Mouse (Mus musculus): ENCODE results near the gene Slc39a13. TPM values are rescaled to one million over a fixed set of nuclear protein-coding genes. Genes with fewer than 3 reads are reported as not detected.

Slc39a13 gene
- polyA plus RNA-seq, 1 experiment from 2014 or later, result 17.9 TPM

GRCm38 (mm10) chr2:91086392-91087237, 16.4 kb upstream of the Slc39a13 start:
- no peaks in the 10 kb centered on the region for H3K27me3 ChIP-seq (ENCODE audit: poor library complexity, severe bottlenecking)
- no peak overlapping the region for H3K4me3 ChIP-seq
- H3K9me3 ChIP-seq, result no peaks in the 10 kb centered on the region
- DNase-seq (ENCODE audit: extremely low spot score, low spot score), result no peak
- H3K36me3 ChIP-seq (replicated peaks), result no peaks in the 10 kb centered on the region
- peaks cover 20% of the 10 kb centered on the region for H3K4me1 ChIP-seq
- H3K27ac ChIP-seq, result peak overlapping the region; percentile 40; the same call in 1 of the 2 replicates
- WGBS, result 62% methylated on average over 9 of the region's 9 CpGs

- Histone ChIP-seq H3K4me1 (peaks cover 20% of the 10 kb centered on the region), H3K27ac (peak overlapping the region; percentile 40; the same call in 1 of the 2 replicates), H3K27me3 (ENCODE audit: poor library complexity, severe bottlenecking) (no peaks in the 10 kb centered on the region), H3K4me3 (no peak overlapping the region), H3K36me3 (replicated peaks) (no peaks in the 10 kb centered on the region), H3K9me3 (no peaks in the 10 kb centered on the region)
- WGBS, result 90% methylated on average over 14 of the region's 14 CpGs
- DNase-seq (ENCODE audit: extremely low spot score, low spot score), result no peak
Measured at GRCm38 (mm10) chr2:91085494-91086391, 15.5 kb upstream of the Slc39a13 start.

- no peaks in the 10 kb centered on the region for H3K9me3 ChIP-seq
- H3K27me3 ChIP-seq (ENCODE audit: poor library complexity, severe bottlenecking), result peaks cover 6% of the 10 kb centered on the region; the same call in 1 of the 2 replicates
- H3K4me1 ChIP-seq, result peaks cover 21% of the 10 kb centered on the region
- 0 out of 2 replicates have a peak overlapping the region, but pooled peaks have one; percentile 15 for H3K27ac ChIP-seq
- WGBS, result 85% methylated on average over 15 of the region's 15 CpGs
- no peaks in the 10 kb centered on the region for H3K36me3 ChIP-seq (replicated peaks)
- no peak for DNase-seq (ENCODE audit: extremely low spot score, low spot score)
- no peak overlapping the region for H3K4me3 ChIP-seq
Measured at GRCm38 (mm10) chr2:91084179-91084820, 14.1 kb upstream of the Slc39a13 start.

GRCm38 (mm10) chr2:91083366-91083940, 13.2 kb upstream of the Slc39a13 start:
- no peaks in the 10 kb centered on the region for H3K36me3 ChIP-seq (replicated peaks)
- no peak overlapping the region for H3K4me3 ChIP-seq
- 63% methylated on average over 1 of the region's 1 CpGs for WGBS
- H3K4me1 ChIP-seq, result peaks cover 30% of the 10 kb centered on the region
- peaks cover 15% of the 10 kb centered on the region for H3K27me3 ChIP-seq (ENCODE audit: poor library complexity, severe bottlenecking)
- DNase-seq (ENCODE audit: extremely low spot score, low spot score), result no peak
- H3K27ac ChIP-seq, result peak overlapping the region; percentile 20; the same call in 1 of the 2 replicates
- no peaks in the 10 kb centered on the region for H3K9me3 ChIP-seq

GRCm38 (mm10) chr2:91082844-91083243, 12.6 kb upstream of the Slc39a13 start:
- H3K36me3 ChIP-seq (replicated peaks), result no peaks in the 10 kb centered on the region
- H3K4me3 ChIP-seq, result no peak overlapping the region
- WGBS, result 73% methylated on average over 11 of the region's 11 CpGs
- H3K4me1 ChIP-seq, result peaks cover 36% of the 10 kb centered on the region
- DNase-seq (ENCODE audit: extremely low spot score, low spot score), result no peak
- peaks cover 21% of the 10 kb centered on the region for H3K27me3 ChIP-seq (ENCODE audit: poor library complexity, severe bottlenecking)
- peak overlapping the region; percentile 20; the same call in 1 of the 2 replicates for H3K27ac ChIP-seq
- no peaks in the 10 kb centered on the region for H3K9me3 ChIP-seq

- Histone ChIP-seq H3K9me3 (no peaks in the 10 kb centered on the region), H3K27me3 (ENCODE audit: poor library complexity, severe bottlenecking) (peaks cover 29% of the 10 kb centered on the region), H3K4me1 (peaks cover 37% of the 10 kb centered on the region), H3K36me3 (replicated peaks) (no peaks in the 10 kb centered on the region), H3K27ac (peak within 1 kb of the TSS; percentile 20; the same call in 1 of the 2 replicates), H3K4me3 (no peak within 1 kb of the TSS)
- DNase-seq (ENCODE audit: extremely low spot score, low spot score), result no peak
- WGBS, result 87% methylated on average over 13 of the region's 13 CpGs
Measured at GRCm38 (mm10) chr2:91081775-91082695, 11.8 kb upstream of the Slc39a13 start, which contains the start of gene Spi1. Gene Spi1 (plus strand): TSS chr2:91082390.

- Histone ChIP-seq H3K27ac (no peak overlapping the region), H3K4me3 (no peak overlapping the region), H3K36me3 (replicated peaks) (no peaks in the 10 kb centered on the region), H3K9me3 (no peaks in the 10 kb centered on the region), H3K27me3 (ENCODE audit: poor library complexity, severe bottlenecking) (peaks cover 30% of the 10 kb centered on the region), H3K4me1 (peaks cover 28% of the 10 kb centered on the region)
- WGBS, result 80% methylated on average over 8 of the region's 8 CpGs
- no peak for DNase-seq (ENCODE audit: extremely low spot score, low spot score)
Measured at GRCm38 (mm10) chr2:91080784-91081513, 10.7 kb upstream of the Slc39a13 start.

- Histone ChIP-seq H3K9me3 (no peaks in the 10 kb centered on the region), H3K4me3 (peak overlapping the region; percentile 58), H3K27me3 (ENCODE audit: poor library complexity, severe bottlenecking) (peaks cover 30% of the 10 kb centered on the region), H3K27ac (peak overlapping the region; percentile 84), H3K36me3 (replicated peaks) (no peaks in the 10 kb centered on the region), H3K4me1 (peaks cover 20% of the 10 kb centered on the region)
- 36% methylated on average over 5 of the region's 5 CpGs for WGBS
- DNase-seq (ENCODE audit: extremely low spot score, low spot score), result no peak
Measured at GRCm38 (mm10) chr2:91079026-91079384, 8.8 kb upstream of the Slc39a13 start.

GRCm38 (mm10) chr2:91078314-91079025, 8.3 kb upstream of the Slc39a13 start:
- Histone ChIP-seq H3K27me3 (ENCODE audit: poor library complexity, severe bottlenecking) (peaks cover 30% of the 10 kb centered on the region), H3K4me1 (peaks cover 20% of the 10 kb centered on the region), H3K36me3 (replicated peaks) (no peaks in the 10 kb centered on the region), H3K4me3 (peak overlapping the region; percentile 58), H3K9me3 (no peaks in the 10 kb centered on the region), H3K27ac (peak overlapping the region; percentile 84)
- under 1% methylated on average over 33 of the region's 36 CpGs for WGBS
- DNase-seq (ENCODE audit: extremely low spot score, low spot score), result peak; percentile 36

- Histone ChIP-seq H3K4me3 (peak overlapping the region; percentile 58), H3K27ac (peak overlapping the region; percentile 84; the same call in 1 of the 2 replicates), H3K36me3 (replicated peaks) (no peaks in the 10 kb centered on the region), H3K27me3 (ENCODE audit: poor library complexity, severe bottlenecking) (peaks cover 30% of the 10 kb centered on the region), H3K9me3 (no peaks in the 10 kb centered on the region), H3K4me1 (peaks cover 17% of the 10 kb centered on the region)
- no peak for DNase-seq (ENCODE audit: extremely low spot score, low spot score)
- 17% methylated on average over 12 of the region's 12 CpGs for WGBS
Measured at GRCm38 (mm10) chr2:91077957-91078313, 7.7 kb upstream of the Slc39a13 start.

Data from forebrain, embryonic 10.5 days (tissue).